Mouse (Mus musculus) heart, embryonic 15.5 days (tissue): ENCODE data around the gene Nrl. TPM values are rescaled to one million over a fixed set of nuclear protein-coding genes. Genes with fewer than 3 reads are reported as not detected.

Source experiments
- ATAC-seq: fragments of 200-750 bp; cut with Nextera tagmentation; replicated peaks from 2 replicates; pipeline ENCODE4 v1.8.0; 2017; ENCODE audit warnings: low read depth, moderate TSS enrichment; ENCODE audit not compliant: insufficient number of reproducible peaks, insufficient read depth, low FRiP score
- H3K27ac ChIP-seq: fragments of 300-500 bp; sonication (generic); 2 replicates; pipeline ENCODE4 v1.5.1; 2015; ENCODE audit warnings: mild to moderate bottlenecking, inconsistent platforms
- H3K27me3 ChIP-seq: fragments of 300-500 bp; sonication (generic); 2 replicates; pipeline ENCODE4 v1.6.1; 2015; ENCODE audit warnings: inconsistent platforms
- H3K36me3 ChIP-seq: fragments of 300-500 bp; sonication (generic); 2 replicates; pipeline ENCODE4 v1.6.1; 2015; ENCODE audit warnings: mild to moderate bottlenecking, inconsistent platforms
- H3K4me1 ChIP-seq: fragments of 300-500 bp; sonication (generic); replicated peaks from 2 replicates; pipeline ENCODE4 v1.6.1; 2015; ENCODE audit warnings: inconsistent platforms
- H3K4me2 ChIP-seq: fragments of 300-500 bp; sonication (generic); 2 replicates; pipeline ENCODE4 v1.6.1; 2015; ENCODE audit warnings: inconsistent platforms, mild to moderate bottlenecking, moderate library complexity
- H3K4me3 ChIP-seq: fragments of 300-500 bp; sonication (generic); 2 replicates; pipeline ENCODE4 v1.5.1; 2015; ENCODE audit warnings: mild to moderate bottlenecking, inconsistent platforms
- H3K9ac ChIP-seq: fragments of 300-500 bp; sonication (generic); 2 replicates; pipeline ENCODE4 v1.6.1; 2015; ENCODE audit warnings: mild to moderate bottlenecking, inconsistent platforms
- H3K9me3 ChIP-seq: fragments of 300-500 bp; sonication (generic); replicated peaks from 2 replicates; pipeline ENCODE4 v1.6.1; 2016; ENCODE audit warnings: inconsistent platforms
- WGBS: fragments of 180-500 bp; shearing (Covaris S2); methylation state at CpG from one replicate; pipeline ENCODE4 v1.1.7; 2015; ENCODE audit warnings: mixed read lengths; 5-methylcytosine and 5-hydroxymethylcytosine counted together
- polyA plus RNA-seq: library from polyadenylated mRNA; unstranded; fragments of >200 nt; fragmentation: Nextera tagmentation; extraction: Ambion mirVana; gene quantifications from 2 replicates; pipeline ENCODE4 v1.2.1, GENCODE M21; 2015

Gene Nrl
- not detected in 2 replicates for polyA plus RNA-seq

DNA sequence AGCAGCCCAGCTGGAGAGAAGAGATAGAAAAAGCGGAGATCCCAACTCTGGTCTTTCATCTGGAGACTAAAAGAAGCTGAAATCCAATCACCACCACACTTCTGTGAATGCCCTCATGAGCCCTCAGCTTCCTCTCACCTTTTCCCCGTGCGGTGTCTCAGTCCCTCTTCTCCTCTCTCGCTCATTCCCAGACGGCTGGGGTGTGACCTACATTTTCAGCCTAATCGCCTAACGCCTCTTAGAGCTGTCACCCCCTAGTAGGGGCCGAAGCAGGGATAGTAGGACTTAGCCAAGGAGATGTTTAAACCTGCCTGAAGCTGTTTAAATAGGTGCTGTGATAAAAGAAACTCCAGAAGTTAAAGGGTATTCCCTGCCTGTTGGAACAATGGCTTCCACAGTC lies at the start of gene Nrl:
Nrl (minus strand) TSS at position 197 of the 400 bp plus-strand sequence.
- H3K4me2 ChIP-seq = no peak within 1 kb of the TSS
- WGBS = 13% methylated on average over 8 of the region's 8 CpGs
- no peaks in the 10 kb centered on the region for H3K9me3 ChIP-seq
- ATAC-seq = no peak
- H3K9ac ChIP-seq = no peak within 1 kb of the TSS
- H3K4me3 ChIP-seq = no peak within 1 kb of the TSS
- no peak within 1 kb of the TSS for H3K27ac ChIP-seq
- H3K4me1 ChIP-seq = peaks cover 17% of the 10 kb centered on the region
- peaks cover 65% of the 10 kb centered on the region for H3K27me3 ChIP-seq
- H3K36me3 ChIP-seq = no peaks in the 10 kb centered on the region

DNA sequence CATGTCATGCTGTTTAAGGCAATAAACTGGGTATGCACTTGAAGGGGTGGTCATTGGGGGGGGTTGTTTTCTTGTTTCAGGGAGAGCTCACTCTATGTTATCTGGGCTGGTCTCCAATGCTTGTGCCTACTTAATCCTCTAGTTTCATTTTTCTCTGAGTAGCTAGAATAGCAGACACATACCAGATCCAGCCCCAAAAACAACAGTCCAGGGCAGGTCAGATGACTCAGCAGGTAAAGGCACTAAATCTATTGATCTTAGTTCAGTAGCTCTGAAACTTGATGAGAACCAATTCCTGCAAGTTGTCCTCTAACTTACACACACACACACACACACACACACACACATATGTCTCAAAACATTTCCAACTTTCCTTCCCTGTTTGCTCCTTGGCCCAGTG lies 47.0 kb upstream of the Nrl start:
- Histone ChIP-seq H3K4me3 (no peak overlapping the region), H3K4me2 (no peak overlapping the region), H3K27ac (no peak overlapping the region), H3K9me3 (no peaks in the 10 kb centered on the region), H3K9ac (no peak overlapping the region), H3K27me3 (no peaks in the 10 kb centered on the region), H3K4me1 (peaks cover 34% of the 10 kb centered on the region), H3K36me3 (peaks cover 24% of the 10 kb centered on the region)
- ATAC-seq = no peak

DNA sequence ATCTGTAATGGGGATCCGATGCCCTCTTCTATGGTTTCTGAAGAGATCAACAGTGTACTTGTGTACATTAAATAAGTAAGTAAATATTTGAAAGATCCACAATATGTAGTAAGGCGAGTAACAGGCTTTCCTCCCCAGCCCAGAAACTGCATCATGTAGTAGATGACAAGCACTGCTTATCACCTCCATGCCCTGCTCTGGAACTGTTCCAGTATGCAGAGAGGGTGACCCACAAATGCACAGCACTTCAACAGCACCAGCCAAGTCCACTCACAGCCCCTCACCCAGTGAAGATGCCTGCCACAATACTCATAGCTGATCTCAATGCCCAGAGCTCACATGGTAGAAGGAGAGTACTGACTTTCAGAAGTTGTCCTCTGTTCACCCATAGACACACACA lies 45.8 kb upstream of the Nrl start:
- Histone ChIP-seq H3K9me3 (no peaks in the 10 kb centered on the region), H3K4me2 (no peak overlapping the region), H3K27me3 (no peaks in the 10 kb centered on the region), H3K36me3 (peaks cover 35% of the 10 kb centered on the region), H3K27ac (peak overlapping the region; percentile 39), H3K4me1 (peaks cover 24% of the 10 kb centered on the region), H3K9ac (no peak overlapping the region), H3K4me3 (no peak overlapping the region)
- WGBS = 71% methylated on average over 2 of the region's 2 CpGs
- ATAC-seq = no peak

DNA sequence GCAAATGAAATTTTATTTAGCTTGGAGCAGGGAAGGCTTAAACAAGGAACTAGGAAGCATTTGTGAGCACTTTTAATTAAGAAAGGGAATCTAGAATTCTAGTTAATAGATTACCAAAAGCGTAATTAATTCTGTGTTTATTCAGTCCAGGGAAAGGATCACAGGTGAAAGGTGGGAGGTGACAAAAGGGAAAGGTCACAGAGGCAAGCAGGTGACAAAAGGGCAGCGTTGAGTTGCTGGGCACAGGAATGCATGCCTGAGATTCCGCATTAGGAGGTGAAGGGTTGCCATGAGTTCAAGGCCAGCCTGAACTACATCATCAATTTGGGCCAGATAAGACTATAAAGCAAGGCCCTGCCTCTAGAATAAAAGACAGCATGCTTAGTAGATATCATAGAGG lies 42.7 kb upstream of the Nrl start:
- Histone ChIP-seq H3K27ac (no peak overlapping the region), H3K9ac (no peak overlapping the region), H3K4me3 (no peak overlapping the region), H3K4me2 (no peak overlapping the region), H3K9me3 (no peaks in the 10 kb centered on the region), H3K4me1 (peaks cover 9% of the 10 kb centered on the region), H3K36me3 (peaks cover 57% of the 10 kb centered on the region), H3K27me3 (no peaks in the 10 kb centered on the region)
- ATAC-seq = no peak
- 77% methylated on average over 3 of the region's 3 CpGs for WGBS

DNA sequence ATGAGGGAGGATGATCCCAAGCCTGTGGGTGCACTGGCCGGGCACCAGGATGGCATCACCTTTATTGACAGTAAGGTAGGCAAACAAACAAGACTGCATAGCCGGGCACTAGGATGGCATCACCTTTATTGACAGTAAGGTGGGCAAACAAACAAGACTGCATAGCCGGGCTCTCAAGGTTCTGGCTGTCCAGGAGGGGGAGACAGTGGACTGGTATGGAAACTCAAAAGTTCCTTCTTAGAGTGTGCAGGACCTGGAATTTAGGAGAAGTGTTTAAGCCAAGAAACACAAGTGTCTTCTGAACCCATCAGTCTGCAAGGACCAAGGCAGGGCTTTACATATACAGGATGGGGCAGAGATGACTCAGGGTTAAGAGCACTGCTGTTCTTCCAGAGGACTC lies 41.0 kb upstream of the Nrl start:
- Histone ChIP-seq H3K36me3 (peaks cover 57% of the 10 kb centered on the region), H3K27me3 (no peaks in the 10 kb centered on the region), H3K9ac (no peak overlapping the region), H3K4me1 (peaks cover 20% of the 10 kb centered on the region), H3K27ac (no peak overlapping the region), H3K4me3 (no peak overlapping the region), H3K9me3 (no peaks in the 10 kb centered on the region), H3K4me2 (no peak overlapping the region)
- ATAC-seq = no peak
- WGBS = 88% methylated on average over 3 of the region's 3 CpGs

DNA sequence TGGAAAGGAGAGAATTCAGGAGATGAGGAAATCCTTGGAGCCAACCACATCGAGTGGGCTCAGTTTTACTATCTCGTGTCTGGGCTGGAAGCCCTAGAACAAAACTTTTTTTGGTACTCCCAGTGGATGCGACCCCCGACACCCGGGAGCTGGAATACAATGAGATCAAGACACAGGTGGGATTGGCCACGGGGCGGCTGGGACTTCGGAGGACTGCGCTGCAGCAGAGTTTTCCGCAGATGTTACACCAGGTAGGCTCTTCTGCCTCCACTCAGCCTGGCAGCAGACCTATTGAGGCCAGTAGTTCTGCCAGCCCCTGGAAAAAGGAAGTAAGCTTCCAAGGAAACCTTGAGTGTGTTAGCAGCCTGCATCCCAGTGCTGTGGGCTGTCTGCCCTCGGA lies 38.5 kb upstream of the Nrl start:
- H3K27me3 ChIP-seq = no peaks in the 10 kb centered on the region
- no peaks in the 10 kb centered on the region for H3K9me3 ChIP-seq
- peaks cover 17% of the 10 kb centered on the region for H3K4me1 ChIP-seq
- H3K27ac ChIP-seq = no peak overlapping the region
- WGBS = 83% methylated on average over 11 of the region's 11 CpGs
- no peak overlapping the region for H3K9ac ChIP-seq
- H3K4me3 ChIP-seq = no peak overlapping the region
- ATAC-seq = no peak
- H3K36me3 ChIP-seq = peaks cover 48% of the 10 kb centered on the region
- H3K4me2 ChIP-seq = no peak overlapping the region

DNA sequence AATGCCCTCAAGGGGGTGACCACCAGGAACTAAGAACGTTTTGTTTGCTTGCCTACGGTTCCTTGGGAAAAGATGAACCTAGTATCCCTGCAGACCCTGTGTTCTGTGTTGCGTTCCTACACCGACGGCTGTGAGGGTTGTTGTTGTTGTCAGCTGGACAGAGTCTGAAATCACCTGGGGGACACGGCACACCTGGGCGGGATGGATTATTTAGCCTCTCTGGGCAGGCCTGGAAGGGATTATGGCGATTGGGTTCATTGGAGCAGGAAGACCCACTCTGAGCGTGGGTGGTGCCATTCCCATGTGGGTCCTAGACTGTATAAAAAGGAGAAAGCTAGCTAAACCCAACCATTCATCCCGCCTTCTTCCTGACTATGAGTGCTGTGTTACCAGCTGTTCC lies 37.1 kb upstream of the Nrl start:
- H3K4me1 ChIP-seq = peaks cover 21% of the 10 kb centered on the region
- H3K36me3 ChIP-seq = peaks cover 34% of the 10 kb centered on the region
- 86% methylated on average over 10 of the region's 10 CpGs for WGBS
- no peaks in the 10 kb centered on the region for H3K9me3 ChIP-seq
- no peaks in the 10 kb centered on the region for H3K27me3 ChIP-seq
- no peak for ATAC-seq
- no peak overlapping the region for H3K4me2 ChIP-seq
- H3K4me3 ChIP-seq = no peak overlapping the region
- H3K27ac ChIP-seq = no peak overlapping the region
- H3K9ac ChIP-seq = no peak overlapping the region

DNA sequence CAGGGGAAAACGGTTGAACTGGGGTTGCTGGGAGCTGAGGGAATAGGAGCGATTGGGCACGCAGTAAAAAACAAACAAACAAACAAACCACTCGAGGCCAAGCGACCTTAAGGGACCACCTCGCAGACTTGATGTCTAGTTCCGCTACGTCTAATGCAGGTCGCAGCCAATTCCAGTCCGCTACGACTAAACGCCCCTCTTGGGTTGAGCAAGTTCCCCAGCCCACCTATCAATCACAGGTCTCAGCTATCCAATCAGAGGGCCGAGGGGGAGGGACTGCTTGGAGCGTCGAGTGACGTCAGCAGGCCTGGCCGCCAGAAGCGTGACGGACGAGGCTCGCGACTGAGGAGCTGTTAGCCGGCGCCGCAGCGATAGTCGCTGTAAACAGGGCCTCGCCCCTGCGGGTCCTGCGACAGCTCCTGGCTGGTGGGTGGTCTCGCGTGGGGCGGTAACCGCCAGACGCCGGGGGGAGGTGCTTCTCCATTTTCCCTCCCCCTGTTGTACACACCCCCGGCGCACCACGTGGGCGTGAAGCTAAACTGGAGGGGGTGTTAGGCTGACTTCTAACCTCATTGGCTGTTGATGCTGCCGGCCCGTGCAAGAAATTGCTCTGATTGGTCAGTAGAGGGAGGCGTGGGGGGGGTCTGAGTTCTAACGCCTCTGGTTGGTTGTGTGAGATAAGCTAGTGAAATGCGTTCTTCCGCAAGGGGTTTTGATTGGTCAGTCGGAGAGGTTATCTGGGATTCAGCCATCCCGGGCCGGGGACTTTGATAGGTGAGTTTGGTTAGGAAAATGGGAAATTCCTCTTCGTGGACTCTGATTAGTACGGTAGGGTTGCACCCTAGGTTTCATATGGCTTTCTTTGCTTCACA lies 35.7 kb upstream of the Nrl start, which contains the start of gene A730061H03Rik:
A730061H03Rik (minus strand) TSS at position 205 of the 872 bp plus-strand sequence.
- Histone ChIP-seq H3K9ac (peak within 1 kb of the TSS; percentile 81), H3K36me3 (peaks cover 20% of the 10 kb centered on the region), H3K9me3 (no peaks in the 10 kb centered on the region), H3K27me3 (no peaks in the 10 kb centered on the region), H3K4me2 (peak within 1 kb of the TSS; percentile 66), H3K4me3 (peak within 1 kb of the TSS; percentile 73), H3K27ac (peak within 1 kb of the TSS; percentile 99), H3K4me1 (peaks cover 21% of the 10 kb centered on the region)
- WGBS = under 1% methylated on average over 51 of the region's 51 CpGs
- peak; percentile 95 for ATAC-seq

DNA sequence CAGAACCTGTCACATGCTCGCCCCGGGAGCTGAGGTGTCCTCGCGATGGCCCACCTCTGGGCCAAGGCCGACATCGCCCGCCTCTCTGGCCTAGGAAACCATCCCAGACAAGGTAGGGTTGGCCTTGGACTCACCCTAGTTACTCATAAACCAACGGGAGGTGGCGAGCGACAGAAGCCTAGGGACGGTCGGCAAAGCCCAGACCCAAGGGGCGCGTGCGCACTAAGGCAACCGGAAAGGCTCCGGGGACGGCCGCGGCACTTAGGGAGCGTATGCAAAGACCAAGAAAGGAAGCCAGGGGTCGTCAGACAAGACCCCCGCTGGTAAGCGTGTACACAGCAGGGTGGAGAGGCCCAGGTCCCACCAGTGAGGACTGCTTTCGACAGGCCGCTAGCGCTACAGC lies 35.0 kb upstream of the Nrl start, which contains the start of gene Dcaf11:
Dcaf11 (plus strand) TSS at position 208 of the 403 bp plus-strand sequence.
- H3K4me3 ChIP-seq = peak within 1 kb of the TSS; percentile 73
- no peaks in the 10 kb centered on the region for H3K27me3 ChIP-seq
- peaks cover 15% of the 10 kb centered on the region for H3K36me3 ChIP-seq
- H3K27ac ChIP-seq = peak within 1 kb of the TSS; percentile 99
- H3K9me3 ChIP-seq = no peaks in the 10 kb centered on the region
- H3K4me2 ChIP-seq = peak within 1 kb of the TSS; percentile 66
- H3K4me1 ChIP-seq = peaks cover 21% of the 10 kb centered on the region
- ATAC-seq = peak; percentile 82
- peak within 1 kb of the TSS; percentile 81 for H3K9ac ChIP-seq
- WGBS = under 1% methylated on average over 27 of the region's 27 CpGs

DNA sequence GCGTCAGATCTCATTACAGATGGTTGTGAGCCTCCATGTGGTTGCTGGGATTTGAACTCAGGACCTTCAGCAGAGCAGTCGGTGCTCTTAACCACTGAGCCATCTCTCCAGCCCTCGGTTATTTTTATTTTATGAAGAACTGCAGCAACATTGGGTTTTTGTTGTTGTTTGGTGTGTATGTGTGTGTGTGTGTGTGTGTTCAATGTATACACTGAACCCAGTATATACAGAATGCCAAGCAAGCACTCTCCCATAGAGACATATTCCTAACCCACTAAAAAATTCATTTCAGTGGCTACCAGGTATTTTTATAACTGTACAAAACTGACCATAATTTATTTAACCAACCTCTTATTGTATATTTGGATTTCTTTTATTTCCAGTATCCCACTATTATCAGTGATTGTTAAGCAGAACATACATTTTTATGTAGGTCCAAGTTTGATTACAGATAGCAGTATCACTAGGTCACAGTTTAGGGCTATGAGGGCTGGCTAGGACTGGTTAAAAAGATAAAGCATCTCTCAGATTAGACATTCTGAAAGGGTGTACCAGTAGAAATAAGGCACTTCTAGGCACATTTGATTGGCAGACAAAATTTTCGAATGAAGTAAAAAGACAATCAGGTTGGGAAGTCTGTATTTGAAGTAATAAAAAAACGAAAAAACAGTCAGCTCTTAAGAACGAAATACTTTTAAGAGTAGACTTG lies 34.1 kb upstream of the Nrl start:
- no peaks in the 10 kb centered on the region for H3K9me3 ChIP-seq
- no peak overlapping the region for H3K9ac ChIP-seq
- WGBS = 53% methylated on average over 6 of the region's 6 CpGs
- no peak for ATAC-seq
- H3K4me2 ChIP-seq = peak overlapping the region; percentile 66
- H3K4me1 ChIP-seq = peaks cover 21% of the 10 kb centered on the region
- no peaks in the 10 kb centered on the region for H3K27me3 ChIP-seq
- H3K36me3 ChIP-seq = peaks cover 6% of the 10 kb centered on the region; the same call in 1 of the 2 replicates
- H3K27ac ChIP-seq = peak overlapping the region; percentile 99
- H3K4me3 ChIP-seq = 0 out of 2 replicates have a peak overlapping the region, but pooled peaks have one; percentile 73

DNA sequence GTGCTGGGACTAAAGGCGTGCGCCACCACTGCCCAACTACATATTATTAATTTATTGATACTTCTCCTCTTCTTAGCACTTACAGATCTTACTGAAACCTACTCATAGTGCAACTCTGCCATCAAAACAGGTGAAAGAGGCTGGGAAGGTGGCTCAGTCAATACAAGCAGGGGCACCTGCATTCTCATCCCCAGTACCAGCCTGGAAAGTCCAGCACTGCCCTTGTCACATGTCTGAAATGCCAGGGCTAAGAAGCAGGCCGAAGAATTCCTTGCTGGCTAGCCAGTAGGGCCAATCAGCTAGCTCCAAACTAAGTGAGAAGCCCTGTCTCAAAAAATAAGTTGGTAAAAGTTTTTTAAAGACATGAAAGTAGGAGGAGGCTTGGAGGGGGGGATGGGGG lies 32.8 kb upstream of the Nrl start:
- no peak overlapping the region for H3K4me2 ChIP-seq
- H3K9ac ChIP-seq = no peak overlapping the region
- H3K27ac ChIP-seq = peak overlapping the region; percentile 12; the same call in 1 of the 2 replicates
- no peak for ATAC-seq
- no peak overlapping the region for H3K4me3 ChIP-seq
- 73% methylated on average over 3 of the region's 3 CpGs for WGBS
- H3K27me3 ChIP-seq = no peaks in the 10 kb centered on the region
- no peaks in the 10 kb centered on the region for H3K36me3 ChIP-seq
- H3K4me1 ChIP-seq = peaks cover 21% of the 10 kb centered on the region
- H3K9me3 ChIP-seq = no peaks in the 10 kb centered on the region
